Mouse (Mus musculus) urinary bladder, postnatal 0 days (tissue): Measurements from ENCODE around the gene Psg23. TPM values are rescaled to one million over a fixed set of nuclear protein-coding genes. Genes with fewer than 3 reads are reported as not detected.

Source experiments
- polyA plus RNA-seq: library from polyadenylated mRNA; unstranded; fragments of >200 nt; fragmentation: Nextera tagmentation; extraction: Ambion mirVana; gene quantifications from 2 replicates; pipeline ENCODE4 v1.2.1, GENCODE M21; 2015

Gene Psg23
- polyA plus RNA-seq, result not detected in 2 replicates

DNA sequence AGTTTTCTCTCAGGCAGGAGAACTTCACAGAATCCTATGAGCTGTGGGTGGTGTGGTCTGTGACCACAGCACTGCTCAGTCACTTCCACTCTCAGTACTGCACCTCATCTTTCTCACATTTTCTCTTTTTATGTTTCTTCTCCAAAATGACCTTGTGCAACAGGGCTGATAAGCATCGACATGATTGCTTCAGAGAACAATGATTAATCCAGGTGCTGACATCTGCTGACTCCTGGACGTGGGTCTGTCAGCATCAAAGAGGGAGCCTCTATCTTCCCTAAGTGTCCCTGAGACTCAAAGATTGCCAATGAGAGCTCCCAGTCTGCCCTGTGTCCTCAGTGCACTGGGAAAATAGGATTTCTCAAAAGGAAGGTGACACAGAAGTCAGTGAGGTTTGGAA, at the start of gene Psg23:
Gene Psg23 (minus strand): TSS at position 101 of the 400 bp plus-strand sequence.

DNA sequence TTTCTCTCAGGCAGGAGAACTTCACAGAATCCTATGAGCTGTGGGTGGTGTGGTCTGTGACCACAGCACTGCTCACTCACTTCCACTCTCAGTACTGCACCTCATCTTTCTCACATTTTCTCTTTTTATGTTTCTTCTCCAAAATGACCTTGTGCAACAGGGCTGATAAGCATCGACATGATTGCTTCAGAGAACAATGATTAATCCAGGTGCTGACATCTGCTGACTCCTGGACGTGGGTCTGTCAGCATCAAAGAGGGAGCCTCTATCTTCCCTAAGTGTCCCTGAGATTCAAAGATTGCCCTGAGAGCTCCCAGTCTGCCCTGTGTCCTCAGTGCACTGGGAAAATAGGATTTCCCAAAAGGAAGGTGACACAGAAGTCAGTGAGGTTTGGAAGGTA, 40.3 kb upstream of the Psg23 start, which contains the start of gene Psg21:
Gene Psg21 (minus strand): TSS at position 101 of the 400 bp plus-strand sequence.

DNA sequence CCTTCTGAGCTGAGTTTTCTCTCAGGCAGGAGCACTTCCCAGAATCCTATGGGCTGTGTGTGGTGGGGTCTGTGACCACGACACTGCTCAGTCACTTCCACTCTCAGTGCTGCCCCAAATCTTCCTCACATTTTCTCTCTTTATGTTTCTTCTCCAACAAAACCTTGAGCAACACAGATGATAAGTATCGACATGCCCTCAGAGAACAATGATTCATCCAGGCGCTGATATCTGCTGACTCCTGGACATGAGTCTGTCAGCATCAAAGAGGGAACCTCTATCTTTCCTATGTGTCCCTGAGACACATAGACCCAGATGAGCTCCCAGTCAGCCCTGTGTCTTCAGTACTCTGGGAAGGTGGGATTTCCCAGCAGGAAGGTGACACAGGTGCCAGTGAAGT, 49.1 kb downstream of the Psg23 start, which contains the start of gene Psg27:
Gene Psg27 (minus strand): TSS at position 101 of the 400 bp plus-strand sequence.

Other genes starting within 250 kb of the Psg23 start
- gene Psg28, start 184.5 kb downstream of the Psg23 start, polyA plus RNA-seq, result not detected in 2 replicates
- gene Psg26, start 132.3 kb downstream of the Psg23 start, polyA plus RNA-seq, result not detected in 2 replicates
- gene Psg25, start 84.2 kb downstream of the Psg23 start, polyA plus RNA-seq, result not detected in 2 replicates
- not detected in 2 replicates for gene Psg27, start 49.2 kb downstream of the Psg23 start, polyA plus RNA-seq
- not detected in 2 replicates for gene Psg21, start 40.2 kb upstream of the Psg23 start, polyA plus RNA-seq
- not detected in 2 replicates for gene Psg20, start 69.7 kb upstream of the Psg23 start, polyA plus RNA-seq
- not detected in 2 replicates for gene Psg22, start 101.6 kb upstream of the Psg23 start, polyA plus RNA-seq
- gene Psg19, start 182.0 kb upstream of the Psg23 start, polyA plus RNA-seq, result not detected in 2 replicates
- 0.06 and 0.10 TPM in 2 replicates for gene Psg17, start 205.1 kb upstream of the Psg23 start, polyA plus RNA-seq
- 2.6 and 3.1 TPM in 2 replicates for gene Mill2, start 223.5 kb upstream of the Psg23 start, polyA plus RNA-seq